17 mouse cellular contexts compared by ENCODE assay signal in the genomic region with DNA sequence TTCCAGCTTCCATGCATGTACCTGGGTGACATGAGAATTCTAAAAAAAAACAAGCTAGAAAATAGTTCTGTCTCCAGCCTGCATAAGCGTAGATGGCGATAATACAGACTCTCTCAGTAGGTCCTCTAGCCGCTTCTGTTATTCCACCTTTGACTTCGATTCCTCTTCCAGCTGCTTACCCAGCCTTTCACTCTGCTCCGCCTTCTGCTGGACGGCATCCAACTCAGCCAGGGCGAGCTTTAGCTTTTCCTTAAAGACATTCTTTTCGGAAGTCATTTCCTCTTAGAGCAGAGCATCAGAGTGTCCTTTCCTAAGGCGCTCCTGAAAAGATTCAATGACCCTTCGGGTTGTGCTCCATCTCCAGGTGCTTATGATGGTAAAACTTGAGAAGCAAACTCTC. TPM values are rescaled to one million over a fixed set of nuclear protein-coding genes. Genes with fewer than 3 reads are reported as not detected.
A peak's percentile ranks its signal among the peaks of the same experiment; 100 is the strongest.
DNase-seq lines count a peak whose midpoint lies in the region; ATAC-seq and TF ChIP-seq lines count a peak whose summit lies in the region.
"Had no signal": no experiment of that assay in that cellular context is flagged by ENCODE, and none has a peak within 500 bp of the region (broad histone marks: within the 10 kb centered on the region; RNA-seq: fewer than 3 reads in every experiment).

No protein-coding gene starts in this region.

- H3K4me3 ChIP-seq in heart, embryonic 12.5 days: no peak overlapping the region
- no peak overlapping the region for H3K4me3 ChIP-seq in neural tube, embryonic 13.5 days
- H3K4me3 ChIP-seq in stomach, postnatal 0 days (ENCODE audit: low read depth, low read length): no peak overlapping the region
- H3K4me3 ChIP-seq in forebrain, embryonic 11.5 days (ENCODE audit: low read depth, low read length): no peak overlapping the region
- H3K4me3 ChIP-seq: forebrain, embryonic 10.5 days; layer of hippocampus, adult 2 months; limb, embryonic 12.5 days; midbrain, embryonic 13.5 days had no signal

- H3K9ac ChIP-seq in heart, embryonic 12.5 days: 0 out of 2 replicates have a peak overlapping the region, but pooled peaks have one; percentile 7
- no peak overlapping the region for H3K9ac ChIP-seq in neural tube, embryonic 13.5 days
- no peak overlapping the region for H3K9ac ChIP-seq in stomach, postnatal 0 days (ENCODE audit: low read length)
- no peak overlapping the region for H3K9ac ChIP-seq in forebrain, embryonic 11.5 days (ENCODE audit: low read length)
- H3K9ac ChIP-seq: limb, embryonic 12.5 days; liver, postnatal 0 days; midbrain, embryonic 13.5 days had no signal

- TF ChIP-seq EP300 in stomach, postnatal 0 days (optimal IDR thresholded peaks at IDR 0.05): no peak

- no peak overlapping the region for H3K27ac ChIP-seq in heart, embryonic 12.5 days (ENCODE audit: poor library complexity, severe bottlenecking)
- H3K27ac ChIP-seq in neural tube, embryonic 13.5 days (replicated peaks): no peak overlapping the region
- no peak overlapping the region for H3K27ac ChIP-seq in stomach, postnatal 0 days (replicated peaks)
- H3K27ac ChIP-seq in forebrain, embryonic 11.5 days (ENCODE audit: low read depth, low read length): no peak overlapping the region
- H3K27ac ChIP-seq: forebrain, embryonic 10.5 days; layer of hippocampus, adult 2 months; limb, embryonic 12.5 days; midbrain, embryonic 13.5 days had no signal

- WGBS in heart, embryonic 12.5 days: 69% methylated on average over 10 of the region's 10 CpGs
- 66% methylated on average over 10 of the region's 10 CpGs for WGBS in neural tube, embryonic 13.5 days
- 51% methylated on average over 10 of the region's 10 CpGs for WGBS in stomach, postnatal 0 days
- WGBS in forebrain, embryonic 11.5 days: 91% methylated on average over 10 of the region's 10 CpGs

- peaks cover 24% of the 10 kb centered on the region for H3K4me1 ChIP-seq in heart, embryonic 12.5 days (replicated peaks)
- peaks cover 50% of the 10 kb centered on the region for H3K4me1 ChIP-seq in neural tube, embryonic 13.5 days (replicated peaks)
- H3K4me1 ChIP-seq in stomach, postnatal 0 days (replicated peaks; ENCODE audit: control insufficient read depth, insufficient read depth): 0 out of 2 replicates have a peak, but pooled peaks cover 4% of the 10 kb centered on the region
- peaks cover 6% of the 10 kb centered on the region; the same call in 1 of the 2 replicates for H3K4me1 ChIP-seq in forebrain, embryonic 11.5 days (replicated peaks; ENCODE audit: control insufficient read depth, insufficient read depth, low read length)

- no peak for ATAC-seq in heart, embryonic 12.5 days (ENCODE audit: insufficient number of reproducible peaks, low FRiP score)
- no peak for ATAC-seq in neural tube, embryonic 13.5 days (ENCODE audit: low read depth)
- ATAC-seq in stomach, postnatal 0 days (ENCODE audit: low FRiP score, low TSS enrichment): no peak
- no peak for ATAC-seq in forebrain, embryonic 11.5 days (replicated peaks; ENCODE audit: low FRiP score)
- ATAC-seq: CD4-positive, CD25-positive, alpha-beta regulatory T cell, adult 4 months; liver, postnatal 0 days; midbrain, embryonic 13.5 days had no signal

- no peaks in the 10 kb centered on the region for H3K9me3 ChIP-seq in heart, embryonic 12.5 days (replicated peaks)
- no peaks in the 10 kb centered on the region for H3K9me3 ChIP-seq in neural tube, embryonic 13.5 days
- no peaks in the 10 kb centered on the region for H3K9me3 ChIP-seq in stomach, postnatal 0 days (ENCODE audit: control insufficient read depth, low read length)
- H3K9me3 ChIP-seq in forebrain, embryonic 11.5 days (ENCODE audit: control insufficient read depth, low read length): no peaks in the 10 kb centered on the region
- H3K9me3 ChIP-seq: limb, embryonic 12.5 days; midbrain, embryonic 13.5 days had no signal

- no peaks in the 10 kb centered on the region for H3K27me3 ChIP-seq in heart, embryonic 12.5 days (replicated peaks)
- H3K27me3 ChIP-seq in neural tube, embryonic 13.5 days: no peaks in the 10 kb centered on the region
- H3K27me3 ChIP-seq in stomach, postnatal 0 days (ENCODE audit: control insufficient read depth, insufficient read depth, low read length): no peaks in the 10 kb centered on the region
- H3K27me3 ChIP-seq in forebrain, embryonic 11.5 days (ENCODE audit: control insufficient read depth, insufficient read depth, low read length): no peaks in the 10 kb centered on the region
- H3K27me3 ChIP-seq: limb, embryonic 12.5 days; midbrain, embryonic 13.5 days had no signal

- H3K36me3 ChIP-seq in heart, embryonic 12.5 days: peaks cover 23% of the 10 kb centered on the region
- peaks cover 36% of the 10 kb centered on the region for H3K36me3 ChIP-seq in neural tube, embryonic 13.5 days
- H3K36me3 ChIP-seq in stomach, postnatal 0 days (ENCODE audit: control insufficient read depth, insufficient read depth, low read length): no peaks in the 10 kb centered on the region; the same call in 1 of the 2 replicates
- peaks cover 3% of the 10 kb centered on the region; the same call in 1 of the 2 replicates for H3K36me3 ChIP-seq in forebrain, embryonic 11.5 days (ENCODE audit: control insufficient read depth, insufficient read depth, low read length)

- DNase-seq in heart, adult 8-10 months (ENCODE audit: low spot score): no peak
- DNase-seq in neural tube, embryonic 10.5 days (ENCODE audit: extremely low spot score, low spot score): no peak
- DNase-seq in kidney, postnatal 25 days: peak; percentile 77 to 78
- DNase-seq in stomach, postnatal 0 days (ENCODE audit: low spot score): peak; percentile 72
- no peak for DNase-seq in testis, postnatal 10 days (ENCODE audit: low spot score)
- no peak for DNase-seq in forebrain, embryonic 11.5 days (ENCODE audit: low spot score)
- DNase-seq: cerebellum, adult 9-11 months; gastrocnemius, postnatal 10 days; liver, postnatal 0 days; thymus, postnatal 25 days had no signal

- no peak for TF ChIP-seq CTCF in stomach, postnatal 0 days (IDR thresholded peaks at IDR 0.05; ENCODE audit: low read depth)

- no peak overlapping the region for H3K4me2 ChIP-seq in heart, embryonic 12.5 days
- peak overlapping the region; percentile 7; the same call in 1 of the 2 replicates for H3K4me2 ChIP-seq in neural tube, embryonic 13.5 days
- H3K4me2 ChIP-seq in stomach, postnatal 0 days (replicated peaks; ENCODE audit: low read depth): no peak overlapping the region
- no peak overlapping the region for H3K4me2 ChIP-seq in forebrain, embryonic 11.5 days (ENCODE audit: low read depth, low read length, severe bottlenecking)
- H3K4me2 ChIP-seq: limb, embryonic 12.5 days; midbrain, embryonic 13.5 days had no signal

RNA-seq across cellular contexts. Expression of a gene that starts 3.7 kb away (rescaled TPM):
- polyA plus RNA-seq in heart, embryonic 12.5 days (2016; fragmentation: Nextera tagmentation; extraction: Ambion mirVana): 8.5 and 9.4 TPM in 2 replicates
- total RNA-seq in heart, adult 8-10 months (2022): 1 to 10 TPM; 3.1 to 4.2 (median 3.6) TPM
- polyA plus RNA-seq in neural tube, embryonic 13.5 days (2015; fragmentation: Nextera tagmentation; extraction: Ambion mirVana): 5.1 and 5.7 TPM in 2 replicates
- polyA plus RNA-seq in stomach, postnatal 0 days (2015; fragmentation: Nextera tagmentation; extraction: Ambion mirVana): 3.6 and 3.8 TPM in 2 replicates
- polyA plus RNA-seq in forebrain, embryonic 11.5 days (2014; fragmentation: Nextera tagmentation; extraction: Ambion mirVana): 13.7 and 14.8 TPM in 2 replicates

RNA-seq across cellular contexts. Expression of a gene that starts 39.1 kb away (rescaled TPM):
- not detected in 2 replicates for polyA plus RNA-seq in heart, embryonic 12.5 days (2016; fragmentation: Nextera tagmentation; extraction: Ambion mirVana)
- under 1 TPM; 0.11 to 0.23 (median 0.16) TPM for total RNA-seq in heart, adult 8-10 months (2022)
- polyA plus RNA-seq in neural tube, embryonic 13.5 days (2015; fragmentation: Nextera tagmentation; extraction: Ambion mirVana): 1.9 and 2.0 TPM in 2 replicates
- 0.17 and 0.25 TPM in 2 replicates for polyA plus RNA-seq in stomach, postnatal 0 days (2015; fragmentation: Nextera tagmentation; extraction: Ambion mirVana)
- 0.69 and 0.73 TPM in 2 replicates for polyA plus RNA-seq in forebrain, embryonic 11.5 days (2014; fragmentation: Nextera tagmentation; extraction: Ambion mirVana)
- polyA plus RNA-seq: CD4-positive, CD25-positive, alpha-beta regulatory T cell, adult 4 months had no signal

RNA-seq across cellular contexts. Expression of a gene that starts 50.9 kb away (rescaled TPM):
- polyA plus RNA-seq in heart, embryonic 12.5 days (2016; fragmentation: Nextera tagmentation; extraction: Ambion mirVana): not detected in 2 replicates
- not detected for total RNA-seq in heart, adult 8-10 months (2022)
- 1.5 and 2.1 TPM in 2 replicates for polyA plus RNA-seq in neural tube, embryonic 13.5 days (2015; fragmentation: Nextera tagmentation; extraction: Ambion mirVana)
- polyA plus RNA-seq in stomach, postnatal 0 days (2015; fragmentation: Nextera tagmentation; extraction: Ambion mirVana): 0.07 TPM in 2 replicates
- 0.68 and 0.89 TPM in 2 replicates for polyA plus RNA-seq in forebrain, embryonic 11.5 days (2014; fragmentation: Nextera tagmentation; extraction: Ambion mirVana)
- polyA plus RNA-seq: CD4-positive, CD25-positive, alpha-beta regulatory T cell, adult 4 months; limb, embryonic 12.5 days had no signal

Comparison
In these comparisons a context has a peak if more than half of its experiments do, and no peak if none do; other contexts are left out.
1. DNase-seq: peak in kidney, postnatal 25 days (2 of 2) and stomach, postnatal 0 days (single experiment); none in heart, adult 8-10 months (single experiment), neural tube, embryonic 10.5 days (single experiment), testis, postnatal 10 days (single experiment) and forebrain, embryonic 11.5 days (single experiment).